Mouse (Mus musculus) erythroblast, embryonic 14.5 days (primary cell): ENCODE data around the gene Ano4.

Experiments used
- GATA1 ChIP-seq: IDR thresholded peaks from 2 replicates; pipeline ENCODE4 v1.6.1; 2012; ENCODE audit warnings: low read length, inconsistent platforms, mixed read lengths
- TAL1 ChIP-seq: IDR thresholded peaks from 3 replicates; pipeline ENCODE4 v1.6.1; 2012; ENCODE audit warnings: low read length, inconsistent platforms, mixed read lengths

DNA sequence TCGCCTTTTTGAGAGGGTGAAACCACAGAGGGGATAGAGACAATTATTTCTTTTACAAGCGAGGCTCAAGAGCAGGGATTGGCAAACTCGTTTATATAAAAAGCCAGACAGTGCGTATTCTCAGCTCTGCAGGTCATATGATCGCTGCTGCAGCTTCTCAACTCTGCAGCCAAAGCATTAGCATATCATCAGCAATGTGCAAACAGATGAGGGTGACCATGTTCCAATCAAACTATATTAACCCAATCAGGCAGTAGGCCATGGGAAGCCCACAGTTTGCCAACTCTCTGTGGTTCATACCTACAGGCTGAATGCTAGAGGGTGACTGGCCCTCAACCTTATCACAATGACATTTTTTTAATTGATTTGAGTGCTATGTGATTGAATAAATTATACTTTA lies 64.2 kb downstream of the Ano4 start:
- TF ChIP-seq GATA1 (no peak), TAL1 (no peak)
